Mouse (Mus musculus): ENCODE measurements around the gene Arhgap31.

Arhgap31 gene
- long read RNA-seq, experiment 1, partial matches to known transcripts, result 3 of 10 reads
- long read RNA-seq, experiment 1, other reads (novel, unspliced or antisense), result 7 of 10 reads
- long read RNA-seq, experiment 2, partial matches to known transcripts, result 6 of 15 reads
- long read RNA-seq, experiment 2, other reads (novel, unspliced or antisense), result 9 of 15 reads

DNA sequence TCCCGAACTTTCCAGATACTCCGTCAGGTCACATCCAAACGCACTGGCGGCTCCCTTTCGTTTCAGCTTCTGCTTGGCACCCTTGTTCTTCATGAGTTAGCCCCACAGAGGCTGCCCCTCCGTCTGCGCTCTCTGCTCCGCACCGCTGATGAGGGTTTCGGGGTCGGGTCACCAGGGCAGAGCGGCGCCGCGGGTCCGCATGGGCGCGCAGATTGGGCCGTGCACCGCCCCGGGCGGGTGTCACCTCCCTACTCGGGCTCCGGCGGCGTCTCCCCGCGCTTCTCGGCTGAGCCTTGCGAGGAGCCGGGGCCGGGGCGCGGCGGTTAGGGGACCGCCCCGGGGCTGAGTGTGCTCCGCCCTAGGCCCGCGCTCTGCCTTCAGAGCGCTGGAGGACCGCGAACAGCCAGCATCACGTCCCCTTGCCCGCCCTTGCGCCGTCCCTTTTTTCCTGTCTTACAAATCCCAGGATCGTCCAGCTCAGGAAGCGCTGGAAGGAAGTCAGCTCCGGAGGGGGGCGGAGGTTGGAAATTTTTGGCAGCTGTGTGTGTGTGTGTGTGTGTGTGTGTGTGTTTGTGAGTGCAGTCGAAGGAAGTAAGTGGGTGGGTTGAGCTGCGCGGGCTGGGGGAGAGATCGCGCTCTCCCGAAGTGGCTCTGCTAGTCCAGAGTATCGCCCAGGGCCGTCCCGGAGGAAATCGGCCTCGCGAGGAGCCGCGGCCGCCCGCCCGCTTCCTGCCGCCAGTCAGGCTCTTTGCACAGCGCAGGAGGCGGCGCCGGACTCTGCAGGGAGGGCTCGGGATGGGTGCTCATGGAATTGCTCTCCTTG lies at the start of gene Arhgap31:
Gene Arhgap31, minus strand, starts transcription at position 694 of the 823 bp plus-strand sequence.
- intact Hi-C loops (cut with DNase I), result no loop called here

DNA sequence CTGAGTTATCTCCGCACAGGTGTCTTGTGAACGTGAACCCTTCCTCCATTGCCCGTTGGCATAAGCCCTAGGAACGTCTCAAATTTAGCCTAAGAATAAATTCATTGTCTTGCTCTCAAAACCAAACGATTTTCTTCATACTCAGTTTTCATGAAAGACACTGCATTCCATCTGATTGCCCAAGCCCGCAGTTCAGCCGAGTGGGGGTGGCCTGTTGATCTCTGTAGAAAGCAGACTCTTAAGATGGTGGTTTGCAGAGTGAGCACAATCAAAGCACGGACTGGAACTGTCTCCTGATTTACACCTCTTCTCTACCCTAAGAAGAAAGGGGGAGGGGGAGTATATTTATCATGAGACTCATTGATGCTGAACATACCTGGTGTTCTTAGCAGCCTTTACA lies 49.3 kb upstream of the Arhgap31 start:
- intact Hi-C loops (cut with DNase I), result no loop called here

DNA sequence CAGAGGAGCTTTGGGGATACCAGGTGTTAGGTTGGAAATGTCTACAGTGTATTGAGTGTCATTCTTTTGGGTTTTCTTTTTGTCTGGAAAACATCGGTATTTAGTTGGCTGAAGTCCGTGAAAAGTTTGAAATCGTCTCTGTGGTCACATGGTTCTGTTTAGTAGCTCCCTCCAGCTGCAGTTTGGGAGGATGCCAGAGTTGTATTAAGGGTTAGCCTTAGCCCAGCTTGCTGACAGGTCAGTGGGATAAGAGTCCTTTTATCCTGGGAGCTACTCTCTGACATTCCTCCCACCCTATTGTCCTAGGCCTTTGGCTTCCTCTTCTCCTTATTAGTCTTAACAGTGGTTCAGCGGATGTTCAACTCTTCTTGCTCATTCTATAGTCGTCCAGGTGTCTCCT lies 48.9 kb upstream of the Arhgap31 start:
- intact Hi-C loops (cut with DNase I), result no loop called here

GRCm38 (mm10) chr16:38760834-38761375 lies 47.8 kb upstream of the Arhgap31 start:
- intact Hi-C loops (cut with DNase I), result no loop called here

DNA sequence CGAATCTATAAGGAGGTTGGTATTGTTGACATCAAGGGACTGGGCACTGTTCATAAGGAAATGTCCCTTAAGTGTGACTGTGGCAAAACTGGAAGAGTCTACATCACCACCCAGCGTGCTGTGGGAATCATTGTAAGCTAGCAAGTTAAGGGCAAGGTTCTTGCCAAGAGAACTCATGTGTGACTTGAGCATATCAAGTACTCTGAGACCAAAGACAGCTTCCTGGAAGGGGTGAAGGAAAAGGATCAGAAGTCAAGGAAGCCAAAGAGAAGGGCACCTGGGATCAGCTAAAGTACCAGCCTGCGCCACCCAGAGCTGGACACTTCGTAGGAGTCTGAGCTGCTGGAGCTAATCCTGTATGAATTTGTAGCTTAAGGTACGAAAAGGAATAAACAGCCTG lies 47.2 kb upstream of the Arhgap31 start:
- intact Hi-C loops (cut with DNase I), result no loop called here

GRCm38 (mm10) chr16:38758104-38758861 lies 45.2 kb upstream of the Arhgap31 start:
- intact Hi-C loops (cut with DNase I), result no loop called here

- intact Hi-C loops (cut with DNase I), result no loop called here
These were observed 44.6 kb upstream of the Arhgap31 start for GRCm38 (mm10) chr16:38757626-38758025.

DNA sequence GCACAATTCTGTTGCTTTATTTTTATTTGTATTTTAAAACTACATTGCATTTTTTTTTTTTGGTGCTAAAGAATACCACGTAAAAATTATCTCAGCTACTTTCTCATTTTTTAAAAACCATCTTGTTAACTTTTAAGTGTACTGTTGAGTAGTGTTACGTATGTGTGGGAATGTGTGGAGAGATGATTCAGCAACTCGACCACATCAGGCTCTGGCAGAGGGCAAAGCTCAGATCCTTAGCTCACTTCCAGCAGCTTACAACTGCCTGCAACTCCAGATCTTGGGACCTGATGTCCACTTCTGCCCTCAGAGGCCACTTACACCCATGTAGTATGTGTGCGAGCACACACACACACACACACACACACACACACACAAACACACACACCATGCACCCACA lies 43.5 kb upstream of the Arhgap31 start:
- intact Hi-C loops (cut with DNase I), result no loop called here

DNA sequence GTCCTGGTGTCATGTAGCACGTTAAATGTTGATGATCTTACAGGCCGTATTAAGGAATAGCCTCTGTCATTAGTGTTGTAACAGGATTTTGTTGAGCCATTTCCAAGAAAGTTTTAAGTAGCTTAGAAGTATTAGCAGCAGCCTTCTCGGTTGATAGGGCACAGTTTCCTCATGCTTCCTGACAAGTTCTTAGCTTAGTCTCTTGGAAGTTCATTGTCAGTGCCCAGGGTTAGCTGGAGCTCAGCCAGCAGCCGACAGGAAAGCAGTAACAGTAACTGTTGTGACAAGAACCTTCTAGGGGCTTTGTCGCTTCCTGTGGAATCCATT lies 43.1 kb upstream of the Arhgap31 start:
- intact Hi-C loops (cut with DNase I), result no loop called here

DNA sequence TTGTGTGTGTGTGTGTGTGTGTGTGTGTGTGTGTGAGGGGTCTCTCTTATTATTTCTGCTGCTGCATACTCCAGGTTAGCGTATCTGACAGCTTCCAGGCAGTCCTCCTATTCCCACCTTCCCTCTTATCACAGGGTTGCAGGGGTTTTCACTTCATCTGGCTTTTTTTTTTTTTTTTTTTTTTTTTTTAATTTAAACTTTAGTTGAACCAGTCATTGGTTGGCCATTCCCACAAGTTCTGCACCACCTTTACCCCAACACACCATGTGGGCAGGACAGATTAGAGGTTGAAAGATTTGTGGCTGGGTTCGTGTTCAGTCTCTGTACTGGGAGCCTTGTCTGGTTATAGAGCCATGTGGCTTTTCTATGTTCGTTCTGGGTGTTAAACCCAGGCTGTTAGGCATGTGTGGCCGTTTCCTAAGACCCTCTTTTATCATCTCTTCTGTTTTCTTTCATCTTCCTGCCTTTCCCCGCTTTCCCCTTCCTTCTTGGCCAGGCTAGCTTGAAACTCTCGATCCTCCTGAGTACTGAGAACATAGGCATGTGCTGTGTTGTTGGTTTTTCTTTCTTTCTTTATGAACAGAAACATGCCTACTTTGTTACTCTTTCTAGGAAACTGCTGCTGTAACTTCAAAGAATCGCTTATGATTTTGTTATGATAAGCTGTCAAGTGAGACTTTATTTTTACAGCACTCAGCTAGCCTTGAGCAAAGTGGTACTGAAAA lies 42.5 kb upstream of the Arhgap31 start:
- intact Hi-C loops (cut with DNase I), result no loop called here

GRCm38 (mm10) chr16:38753631-38754030 lies 40.6 kb upstream of the Arhgap31 start:
- intact Hi-C loops (cut with DNase I), result no loop called here

DNA sequence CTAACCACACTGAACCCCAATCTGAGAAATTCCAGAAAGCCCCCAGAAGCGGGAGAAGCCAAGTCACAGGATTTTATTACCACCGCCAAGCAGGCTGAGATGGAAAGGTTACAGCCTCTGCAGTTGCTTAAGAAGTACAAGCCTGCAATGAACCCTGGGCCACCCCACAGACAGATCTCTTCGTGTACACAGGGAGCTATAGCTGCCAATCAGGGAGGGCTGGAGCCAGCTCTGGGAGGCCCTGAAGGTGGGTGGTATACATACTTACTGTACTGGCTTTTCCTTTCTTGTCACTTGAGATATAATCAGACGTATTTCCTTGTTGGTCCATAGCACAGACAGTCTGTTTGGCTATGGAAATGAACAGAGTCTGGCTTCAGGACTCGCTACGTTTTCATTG lies 37.7 kb upstream of the Arhgap31 start:
- intact Hi-C loops (cut with DNase I), result no loop called here

- intact Hi-C loops (cut with DNase I), result no loop called here
These were observed 31.0 kb upstream of the Arhgap31 start for GRCm38 (mm10) chr16:38743941-38744673.

DNA sequence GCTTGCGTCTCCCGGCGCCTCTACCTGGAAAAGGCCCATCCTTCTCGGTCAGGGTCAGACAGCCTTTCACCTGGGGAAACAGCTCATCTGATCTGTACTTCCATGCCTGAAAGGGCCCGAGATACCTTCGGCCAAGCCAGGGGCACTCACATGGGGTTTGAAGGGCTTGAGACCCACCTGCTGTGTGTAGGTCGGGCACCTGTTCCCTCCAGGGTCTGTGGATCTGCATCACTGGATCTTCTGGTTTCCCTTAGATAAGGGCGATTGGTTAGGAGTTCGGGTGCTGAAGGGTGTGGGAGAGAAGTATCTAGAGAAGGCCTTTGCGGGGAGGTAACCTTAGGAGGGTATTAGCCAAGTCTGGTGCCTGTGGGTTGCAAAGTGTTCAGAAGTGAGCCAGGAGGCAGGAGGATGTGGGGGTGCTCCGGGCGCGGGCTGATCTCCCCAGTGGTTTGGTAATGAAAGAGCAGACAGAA lies 29.6 kb upstream of the Arhgap31 start:
- intact Hi-C loops (cut with DNase I), result no loop called here

GRCm38 (mm10) chr16:38742113-38742658 lies 29.1 kb upstream of the Arhgap31 start, which contains the start of gene B4galt4:
Gene B4galt4 (plus strand): TSS chr16:38742264.
- intact Hi-C loops (cut with DNase I), result no loop called here

DNA sequence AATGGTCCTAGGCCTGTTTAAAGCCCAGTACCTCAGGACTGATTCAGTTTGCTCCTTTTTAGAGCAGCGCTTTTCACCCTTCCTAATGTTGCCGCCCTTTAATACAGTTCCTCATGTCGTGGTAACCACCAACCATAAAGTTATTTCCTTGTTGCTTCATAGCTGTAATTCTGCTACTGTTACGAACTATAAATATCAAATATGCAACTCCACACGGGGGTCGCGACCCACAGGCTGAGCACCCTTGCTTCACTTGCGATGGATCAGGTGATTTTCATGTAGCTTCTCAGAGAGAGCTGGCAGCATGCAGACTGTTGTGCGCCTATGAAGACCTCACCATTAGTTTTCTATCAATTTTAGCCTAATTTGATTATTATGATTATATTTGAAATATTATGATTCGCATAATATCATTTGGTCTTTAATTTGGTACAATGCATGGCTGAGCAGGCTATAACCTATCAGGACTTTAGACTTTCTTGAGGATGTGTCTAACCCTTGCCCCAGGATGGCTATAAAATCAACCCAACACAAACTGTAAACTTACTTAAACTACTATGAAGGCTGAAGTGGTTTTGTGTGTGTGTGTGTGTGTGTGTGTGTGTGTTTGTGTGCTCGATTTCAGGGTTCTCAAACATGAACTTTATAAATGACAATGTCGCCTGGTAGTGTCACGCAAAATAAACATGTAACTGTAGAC lies 28.3 kb upstream of the Arhgap31 start:
- intact Hi-C loops (cut with DNase I), result no loop called here

DNA sequence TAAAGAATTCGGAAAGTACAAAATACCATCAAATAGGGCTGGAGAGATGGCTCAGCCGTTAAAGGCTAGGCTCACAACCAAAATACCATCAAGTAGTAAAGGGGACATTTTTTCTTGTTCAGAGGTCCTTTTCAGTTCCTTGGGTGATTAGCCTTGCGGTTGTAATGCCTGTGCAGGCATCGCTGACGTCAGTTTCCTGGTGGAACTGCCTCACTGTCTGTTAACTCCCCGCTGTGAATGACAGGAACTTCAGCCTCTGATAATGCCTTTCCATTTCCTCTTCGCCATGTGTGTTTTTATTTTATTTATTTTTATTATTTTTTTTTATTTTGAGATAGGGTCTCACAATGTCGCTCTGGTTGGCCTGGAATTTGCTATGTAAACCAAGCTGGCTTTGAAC lies 17.8 kb upstream of the Arhgap31 start:
- intact Hi-C loops (cut with DNase I), result loop anchor here (10.0 kb wide), 1 partner anchor 84 kb away; no protein-coding TSS in a partner anchor

- intact Hi-C loops (cut with DNase I), result loop anchor here (10.0 kb wide), 3 partner anchors 85 to 195 kb away; no protein-coding TSS in a partner anchor
These were observed 16.7 kb upstream of the Arhgap31 start for GRCm38 (mm10) chr16:38729610-38730288.

DNA sequence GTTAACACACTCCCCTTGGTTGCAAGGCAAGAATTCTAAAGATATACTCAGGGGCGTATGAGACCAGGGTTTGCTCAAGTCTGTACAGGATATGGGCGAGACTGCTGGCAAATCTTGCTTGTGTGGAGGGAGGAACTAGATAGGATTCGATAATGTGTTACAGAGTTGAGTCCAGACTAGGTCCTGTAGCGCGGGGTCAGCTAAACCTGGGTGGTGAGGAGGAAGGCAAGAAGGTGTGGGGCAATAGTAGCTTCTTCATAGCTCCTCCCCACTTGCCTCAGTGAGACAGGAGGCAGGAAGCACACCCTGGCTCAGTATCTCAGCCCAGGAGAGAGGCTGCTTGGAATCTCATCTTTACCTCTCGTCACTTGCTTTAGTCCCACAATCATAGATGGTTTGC lies 16.1 kb upstream of the Arhgap31 start:
- intact Hi-C loops (cut with DNase I), result loop anchor here (10.0 kb wide), 2 partner anchors 104 to 194 kb away; no protein-coding TSS in a partner anchor

Data from adrenal gland (tissue).